Mouse (Mus musculus) liver, adult 2 months (tissue): ENCODE measurements around the gene Mapk10. TPM values are rescaled to one million over a fixed set of nuclear protein-coding genes. Genes with fewer than 3 reads are reported as not detected.

Source experiments
- DNase-seq: peaks from one replicate; pipeline ENCODE4 v3.0.0-alpha.2; 2011; ENCODE audit warnings: low read depth, low spot score; ENCODE audit errors: extremely low read depth
- H3K27ac ChIP-seq: fragments of 200-500 bp; replicated peaks from 2 replicates; pipeline ENCODE4 v1.5.1; 2012; ENCODE audit warnings: low read depth, mild to moderate bottlenecking, control low read depth, inconsistent platforms, low read length; ENCODE audit not compliant: insufficient read depth
- H3K27me3 ChIP-seq: fragments of 200-500 bp; 2 replicates; pipeline ENCODE4 v1.6.1; 2012; ENCODE audit warnings: mild to moderate bottlenecking, moderate library complexity, low read length, inconsistent platforms; ENCODE audit not compliant: control insufficient read depth, insufficient read depth
- H3K36me3 ChIP-seq: fragments of 200-500 bp; 2 replicates; pipeline ENCODE4 v1.6.1; 2012; ENCODE audit warnings: low read length, inconsistent platforms; ENCODE audit not compliant: control insufficient read depth, insufficient read depth
- H3K4me1 ChIP-seq: fragments of 200-500 bp; 2 replicates; pipeline ENCODE4 v1.6.1; 2011; ENCODE audit warnings: low read length; ENCODE audit not compliant: control insufficient read depth, insufficient read depth
- H3K4me3 ChIP-seq: fragments of 200-500 bp; 2 replicates; pipeline ENCODE4 v1.5.1; 2011; ENCODE audit warnings: low read depth, mild to moderate bottlenecking, control low read depth, low read length, moderate library complexity; ENCODE audit not compliant: insufficient read depth
- H3K79me2 ChIP-seq: fragments of 200-500 bp; 2 replicates; pipeline ENCODE4 v1.6.1; 2012; ENCODE audit warnings: inconsistent platforms, mild to moderate bottlenecking, low read length, moderate library complexity; ENCODE audit not compliant: control insufficient read depth, insufficient read depth
- H3K9ac ChIP-seq: fragments of 200-500 bp; 2 replicates; pipeline ENCODE4 v1.6.1; 2012; ENCODE audit warnings: low read depth, mild to moderate bottlenecking, control low read depth, inconsistent platforms, low read length
- CTCF ChIP-seq: fragments of 200-500 bp; IDR thresholded peaks from 2 replicates; pipeline ENCODE4 v1.5.1; 2011; ENCODE audit warnings: low read depth, low read length, control low read depth
- POLR2A ChIP-seq: fragments of 200-500 bp; IDR thresholded peaks from 2 replicates; pipeline ENCODE4 v1.6.1; 2011; ENCODE audit warnings: low read length, control low read depth; ENCODE audit not compliant: insufficient read depth; ENCODE audit errors: extremely low read depth
- WGBS: fragments of 180-500 bp; shearing (Covaris S2); methylation state at CpG from one replicate; pipeline ENCODE4 v1.1.7; 2018; 5-methylcytosine and 5-hydroxymethylcytosine counted together
- polyA plus RNA-seq: library from polyadenylated mRNA; depleted of rRNA; stranded (reverse); fragments of >200 nt; gene quantifications from 2 replicates; pipeline ENCODE4 v1.2.3, GENCODE M21; 2012
- total RNA-seq: library from RNA; depleted of rRNA; stranded (reverse); fragments of >200 nt; gene quantifications from 2 replicates; pipeline ENCODE4 v1.2.3, GENCODE M21; 2014

Mapk10 gene
- total and polyA plus RNA-seq, 2 experiments = not detected

DNA sequence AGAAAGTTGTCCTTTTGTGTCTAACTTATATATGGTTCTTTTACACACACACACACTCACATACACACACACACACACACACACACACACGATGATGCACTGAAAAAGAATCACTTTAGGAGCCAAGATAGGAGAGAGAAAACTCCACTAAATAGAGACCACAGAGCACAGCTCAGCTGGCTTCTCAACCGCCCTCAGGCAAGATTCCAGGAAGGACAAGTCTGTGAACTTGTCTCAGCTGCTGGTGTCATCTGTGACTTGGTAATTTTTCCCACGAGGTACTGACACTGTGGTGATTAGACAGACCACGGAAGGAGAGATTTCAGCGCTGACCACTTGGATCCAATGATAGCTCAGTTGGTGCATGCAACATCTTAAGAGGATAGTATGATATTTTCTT lies 310.0 kb downstream of the Mapk10 start:
- WGBS = 82% methylated on average over 5 of the region's 5 CpGs
- Histone ChIP-seq H3K4me3 (no peak overlapping the region), H3K4me1 (no peaks in the 10 kb centered on the region), H3K9ac (no peak overlapping the region), H3K27ac (no peak overlapping the region), H3K36me3 (peaks cover 3% of the 10 kb centered on the region; the same call in 1 of the 2 replicates), H3K27me3 (no peaks in the 10 kb centered on the region), H3K79me2 (no peaks in the 10 kb centered on the region)
- TF ChIP-seq POLR2A (no peak), CTCF (no peak)
- no peak for DNase-seq

DNA sequence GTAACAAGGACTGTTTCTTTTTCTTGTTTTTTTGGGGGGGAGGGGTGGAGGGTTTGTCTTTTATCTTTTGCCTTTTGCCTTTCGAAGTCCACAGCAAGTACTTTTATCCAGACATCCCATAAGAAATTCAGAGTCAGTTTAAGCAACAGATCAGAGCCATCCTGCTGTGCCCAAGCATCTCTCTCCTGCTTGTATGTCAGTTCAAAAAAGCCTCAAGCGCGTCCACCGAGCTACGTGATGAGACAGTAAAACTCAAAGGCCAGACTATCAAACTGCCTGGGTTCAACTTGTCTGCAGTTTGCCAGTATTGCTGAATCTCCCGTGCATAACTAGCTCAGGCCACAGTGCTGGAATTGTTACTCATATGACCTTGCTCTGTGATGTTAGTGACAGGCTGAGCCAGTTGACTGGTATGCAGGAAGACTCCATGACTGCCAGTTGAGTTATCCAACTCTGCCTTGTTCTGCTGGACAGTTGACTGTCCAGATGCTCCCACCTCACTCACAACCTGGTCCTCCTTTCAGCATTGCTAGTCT lies 311.4 kb downstream of the Mapk10 start:
- Histone ChIP-seq H3K36me3 (peaks cover 3% of the 10 kb centered on the region; the same call in 1 of the 2 replicates), H3K9ac (no peak overlapping the region), H3K4me3 (no peak overlapping the region), H3K79me2 (no peaks in the 10 kb centered on the region), H3K27ac (no peak overlapping the region), H3K4me1 (no peaks in the 10 kb centered on the region), H3K27me3 (no peaks in the 10 kb centered on the region)
- 87% methylated on average over 6 of the region's 6 CpGs for WGBS
- TF ChIP-seq CTCF (no peak), POLR2A (no peak)
- no peak for DNase-seq

DNA sequence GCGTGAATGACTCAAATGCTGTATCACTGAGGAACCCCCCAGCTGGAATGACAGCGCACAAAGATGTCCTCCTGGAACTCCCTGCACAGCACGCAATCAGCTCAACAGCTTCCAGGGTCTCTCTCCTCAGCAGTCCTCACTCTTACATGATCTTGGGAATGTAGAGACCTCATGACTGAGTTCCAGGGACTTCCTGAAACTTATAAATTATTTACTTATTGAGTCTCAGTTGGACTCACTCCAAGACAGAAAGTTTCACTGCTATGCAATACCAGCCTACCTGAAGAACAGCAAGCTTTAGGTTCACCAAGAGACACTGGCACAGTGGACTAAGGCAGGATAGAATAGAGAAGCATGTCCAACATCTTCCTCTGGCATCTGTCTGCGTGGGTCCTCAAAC lies 312.8 kb downstream of the Mapk10 start:
- H3K36me3 ChIP-seq = peaks cover 3% of the 10 kb centered on the region; the same call in 1 of the 2 replicates
- TF ChIP-seq CTCF = no peak
- TF ChIP-seq POLR2A = no peak
- H3K27ac ChIP-seq = no peak overlapping the region
- no peaks in the 10 kb centered on the region for H3K79me2 ChIP-seq
- WGBS = 89% methylated on average over 4 of the region's 4 CpGs
- H3K27me3 ChIP-seq = no peaks in the 10 kb centered on the region
- H3K4me1 ChIP-seq = no peaks in the 10 kb centered on the region
- no peak overlapping the region for H3K9ac ChIP-seq
- H3K4me3 ChIP-seq = no peak overlapping the region
- DNase-seq = no peak

DNA sequence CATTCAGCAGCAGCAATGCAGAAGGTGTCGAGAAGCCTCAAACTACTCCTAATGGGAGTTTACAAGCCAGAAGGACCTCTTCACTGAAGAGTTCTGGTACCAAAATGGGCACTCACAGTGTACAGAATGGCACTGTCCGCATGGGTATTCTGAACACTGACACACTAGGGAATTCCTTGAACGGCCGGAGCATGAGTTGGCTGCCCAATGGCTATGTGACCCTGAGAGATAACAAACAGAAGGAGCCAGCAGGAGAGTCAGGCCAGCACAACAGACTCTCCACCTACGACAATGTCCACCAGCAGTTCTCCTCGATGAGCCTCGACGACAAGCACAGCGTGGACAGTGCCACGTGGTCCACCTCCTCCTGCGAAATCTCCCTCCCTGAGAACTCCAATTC lies 318.9 kb downstream of the Mapk10 start:
- 94% methylated on average over 11 of the region's 11 CpGs for WGBS
- no peaks in the 10 kb centered on the region for H3K79me2 ChIP-seq
- no peak overlapping the region for H3K9ac ChIP-seq
- no peaks in the 10 kb centered on the region for H3K27me3 ChIP-seq
- H3K36me3 ChIP-seq = peaks cover 7% of the 10 kb centered on the region; the same call in 1 of the 2 replicates
- H3K27ac ChIP-seq = no peak overlapping the region
- no peak overlapping the region for H3K4me3 ChIP-seq
- no peak for TF ChIP-seq CTCF
- no peaks in the 10 kb centered on the region for H3K4me1 ChIP-seq
- DNase-seq = no peak

DNA sequence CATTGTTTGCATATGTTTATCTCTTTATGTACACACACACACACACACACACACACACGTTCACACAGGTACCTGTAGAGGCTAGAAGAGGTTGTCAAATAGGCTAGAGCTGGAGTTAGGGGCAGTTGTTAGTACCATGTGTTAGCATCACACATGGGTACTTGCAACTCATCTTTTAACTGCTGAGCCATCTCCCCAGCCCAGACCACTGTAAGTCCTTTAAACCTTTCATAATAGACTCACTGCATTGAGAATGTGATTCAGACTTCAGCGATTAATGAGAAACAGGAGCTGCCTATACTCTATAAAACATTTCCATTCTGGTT lies 322.0 kb downstream of the Mapk10 start:
- Histone ChIP-seq H3K4me3 (no peak overlapping the region), H3K79me2 (no peaks in the 10 kb centered on the region), H3K27ac (no peak overlapping the region), H3K4me1 (no peaks in the 10 kb centered on the region), H3K27me3 (no peaks in the 10 kb centered on the region), H3K9ac (no peak overlapping the region), H3K36me3 (peaks cover 5% of the 10 kb centered on the region; the same call in 1 of the 2 replicates)
- no peak for DNase-seq
- no peak for TF ChIP-seq CTCF
- TF ChIP-seq POLR2A = no peak
- WGBS = 90% methylated on average over 2 of the region's 2 CpGs

GRCm38 (mm10) chr5:102888482-102889162 lies 322.5 kb downstream of the Mapk10 start:
- no peaks in the 10 kb centered on the region for H3K27me3 ChIP-seq
- H3K79me2 ChIP-seq = no peaks in the 10 kb centered on the region
- no peak for TF ChIP-seq POLR2A
- no peak overlapping the region for H3K9ac ChIP-seq
- no peak for DNase-seq
- H3K27ac ChIP-seq = no peak overlapping the region
- no peaks in the 10 kb centered on the region for H3K4me1 ChIP-seq
- peaks cover 5% of the 10 kb centered on the region; the same call in 1 of the 2 replicates for H3K36me3 ChIP-seq
- WGBS = 93% methylated on average over 14 of the region's 14 CpGs
- H3K4me3 ChIP-seq = no peak overlapping the region
